Mouse (Mus musculus) gastrocnemius, adult 2 months (tissue): Measurements from ENCODE around the gene Ankra2. TPM values are rescaled to one million over a fixed set of nuclear protein-coding genes. Genes with fewer than 3 reads are reported as not detected.

Source experiments
- DNase-seq: peaks from one replicate; pipeline ENCODE4 v3.0.0; 2022
- H3K27ac ChIP-seq: fragments of 200-600 bp; 2 replicates; pipeline ENCODE4 v1.8.1; 2022; ENCODE audit warnings: mild to moderate bottlenecking
- H3K4me3 ChIP-seq: fragments of 200-600 bp; 2 replicates; pipeline ENCODE4 v1.8.1; 2022; ENCODE audit warnings: mild to moderate bottlenecking, moderate library complexity
- CTCF ChIP-seq: fragments of 200-600 bp; IDR thresholded peaks from 2 replicates; pipeline ENCODE4 v1.8.1; 2022; ENCODE audit warnings: antibody characterized with exemption, mild to moderate bottlenecking, moderate library complexity
- intact Hi-C: fragments of 180-260 bp; cut with DNase I; formaldehyde crosslinking; loops from one replicate; pipeline ENCODE4 v1.15.1; 2025
- total RNA-seq, 2 experiments: library from RNA; stranded (reverse); gene quantifications; 2 replicates each; pipeline ENCODE4 v1.2.3; 2021

Ankra2 gene
- total RNA-seq, 2 experiments from 2014 or later: 14.1 to 17.0 TPM

DNA sequence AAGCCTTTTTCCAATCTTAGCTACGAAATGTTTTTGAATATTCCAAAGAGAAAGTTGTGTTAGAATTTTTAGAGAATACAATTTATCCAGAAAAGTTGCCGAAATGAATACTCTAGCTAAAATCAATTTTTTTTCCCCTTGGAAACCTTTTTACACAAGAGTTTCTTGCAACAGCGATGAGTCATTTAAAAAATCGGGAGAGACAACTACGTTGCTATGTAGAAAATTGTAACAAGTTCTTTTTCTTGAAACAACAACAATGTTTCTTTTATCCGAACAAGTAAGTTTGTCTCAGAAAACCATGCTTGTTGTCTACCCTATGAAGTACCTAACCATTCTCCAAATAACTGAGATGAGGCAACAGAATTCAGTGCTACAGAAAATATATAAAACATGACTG, 55.0 kb downstream of the Ankra2 start:
- H3K4me3 ChIP-seq: no peak overlapping the region; the same call in 1 of the 2 replicates
- intact Hi-C loops: loop anchor here (2.0 kb wide), 1 partner anchor 55 kb away; the partner anchor contains the start of genes Ankra2 and Utp15
- no peak for TF ChIP-seq CTCF
- peak overlapping the region; percentile 94 for H3K27ac ChIP-seq
- DNase-seq: no peak

Other genes with a start within 250 kb of the Ankra2 start
- gene Arhgef28, start 56.6 kb upstream of the Ankra2 start, total RNA-seq: 1 to 10 TPM; 2.8 to 3.3 TPM
- gene Utp15, start within 50 bp of the Ankra2 start, total RNA-seq: 1 to 10 TPM; 4.0 to 5.4 TPM
- gene Gm21976, start 16.8 kb downstream of the Ankra2 start, total RNA-seq: not detected
- 100 to 1,000 TPM; 221 to 236 TPM for gene Btf3, start 53.9 kb downstream of the Ankra2 start, total RNA-seq
- under 1 TPM in 1 of 2 experiments, not detected in 1; 0.05 TPM for gene Foxd1, start 91.2 kb downstream of the Ankra2 start, total RNA-seq
- gene Gm10320, start 228.9 kb downstream of the Ankra2 start, total RNA-seq: not detected